Mouse (Mus musculus) adrenal gland, postnatal 10 days (tissue): ENCODE measurements around the gene Gm9507. TPM values are rescaled to one million over a fixed set of nuclear protein-coding genes. Genes with fewer than 3 reads are reported as not detected.
A peak's percentile ranks its signal among the peaks of the same experiment; 100 is the strongest.
"Not testable (repeated sequence)": the region's sequence is repeated elsewhere in the genome, so short reads cannot be mapped to it uniquely, and the experiment has no call there.

ENCODE experiments used
- DNase-seq: peaks from one replicate; pipeline ENCODE4 v3.0.0; 2021; ENCODE audit warnings: mixed read lengths
- long read RNA-seq, 2 experiments: library from polyadenylated mRNA; stranded (forward); transcript quantifications; one replicate each; pipeline ENCODE4 v2.0.0; 2021
- total RNA-seq, 2 experiments: library from RNA; stranded (reverse); gene quantifications; 2 replicates each; pipeline ENCODE4 v1.2.3; 2021

The Gm9507 gene
- not detected for total RNA-seq
- long read RNA-seq, experiment 1, result 0 reads
- long read RNA-seq, experiment 2, result 0 reads

GRCm38 (mm10) chr10:77811743-77812142 lies at the start of gene Gm9507:
Gene Gm9507 (minus strand): TSS chr10:77811843.
- DNase-seq, result no peak

GRCm38 (mm10) chr10:77852559-77852958 lies 40.9 kb upstream of the Gm9507 start, which contains the start of gene Gm10318:
Gene Gm10318 (plus strand): TSS chr10:77852859.
- DNase-seq, result no peak

- no peak for DNase-seq
Measured at GRCm38 (mm10) chr10:77847538-77847937, 35.9 kb upstream of the Gm9507 start.

GRCm38 (mm10) chr10:77846961-77847360 lies 35.3 kb upstream of the Gm9507 start:
- no peak for DNase-seq

- DNase-seq, result no peak
Measured at GRCm38 (mm10) chr10:77846503-77846902, 34.9 kb upstream of the Gm9507 start, which contains the start of gene Gm36176. Gene Gm36176 (plus strand): TSS chr10:77846803.

- DNase-seq, result no peak
Measured at GRCm38 (mm10) chr10:77839006-77839405, 27.4 kb upstream of the Gm9507 start.

GRCm38 (mm10) chr10:77835647-77836046 lies 24.0 kb upstream of the Gm9507 start, which contains the start of gene Krtap10-10:
Gene Krtap10-10 (plus strand): TSS chr10:77835947.
- no peak for DNase-seq

- no peak for DNase-seq
Measured at GRCm38 (mm10) chr10:77826951-77827350, 15.3 kb upstream of the Gm9507 start, which contains the start of gene Krtap10-4. Gene Krtap10-4 (minus strand): TSS chr10:77827095.

GRCm38 (mm10) chr10:77819203-77819602 lies 7.6 kb upstream of the Gm9507 start:
- DNase-seq, result no peak

- DNase-seq, result no peak
Measured at GRCm38 (mm10) chr10:77818523-77818922, 6.9 kb upstream of the Gm9507 start.

GRCm38 (mm10) chr10:77815514-77815913 lies 3.9 kb upstream of the Gm9507 start:
- peak; percentile 34 for DNase-seq

GRCm38 (mm10) chr10:77814382-77814781 lies 2.7 kb upstream of the Gm9507 start, which contains the start of gene Gm2696:
Gene Gm2696 (plus strand): TSS chr10:77814682.
- no peak for DNase-seq

GRCm38 (mm10) chr10:77804095-77804494 lies 7.5 kb downstream of the Gm9507 start:
- no peak for DNase-seq

- no peak for DNase-seq
Measured at GRCm38 (mm10) chr10:77798921-77799508, 12.6 kb downstream of the Gm9507 start, which contains the start of gene Gm19668. Gene Gm19668 (minus strand): TSS chr10:77799133.

- DNase-seq, result not testable (repeated sequence)
Measured at GRCm38 (mm10) chr10:77798164-77798920, 13.3 kb downstream of the Gm9507 start.

GRCm38 (mm10) chr10:77797677-77798076 lies 14.0 kb downstream of the Gm9507 start:
- DNase-seq, result no peak

GRCm38 (mm10) chr10:77794976-77795375 lies 16.7 kb downstream of the Gm9507 start, which contains the start of gene Gm9639:
Gene Gm9639 (minus strand): TSS chr10:77795076.
- no peak for DNase-seq

- DNase-seq, result no peak
Measured at GRCm38 (mm10) chr10:77788621-77789020, 23.0 kb downstream of the Gm9507 start.

- not testable (repeated sequence) for DNase-seq
Measured at GRCm38 (mm10) chr10:77787876-77788275, 23.8 kb downstream of the Gm9507 start, which contains the start of gene Gm7137. Gene Gm7137 (minus strand): TSS chr10:77788200.

- not testable (repeated sequence) for DNase-seq
Measured at GRCm38 (mm10) chr10:77783396-77783795, 28.2 kb downstream of the Gm9507 start.

- DNase-seq, result not testable (repeated sequence)
Measured at GRCm38 (mm10) chr10:77782442-77782841, 29.2 kb downstream of the Gm9507 start, which contains the start of gene Gm3250. Gene Gm3250 (minus strand): TSS chr10:77782542.

- DNase-seq, result not testable (repeated sequence)
Measured at GRCm38 (mm10) chr10:77776844-77777243, 34.8 kb downstream of the Gm9507 start, which contains the start of gene Gm7138. Gene Gm7138 (minus strand): TSS chr10:77776944.

GRCm38 (mm10) chr10:77772142-77772541 lies 39.5 kb downstream of the Gm9507 start:
- DNase-seq, result not testable (repeated sequence)
